14 mouse cellular contexts compared by ENCODE assay signal in the genomic region with DNA sequence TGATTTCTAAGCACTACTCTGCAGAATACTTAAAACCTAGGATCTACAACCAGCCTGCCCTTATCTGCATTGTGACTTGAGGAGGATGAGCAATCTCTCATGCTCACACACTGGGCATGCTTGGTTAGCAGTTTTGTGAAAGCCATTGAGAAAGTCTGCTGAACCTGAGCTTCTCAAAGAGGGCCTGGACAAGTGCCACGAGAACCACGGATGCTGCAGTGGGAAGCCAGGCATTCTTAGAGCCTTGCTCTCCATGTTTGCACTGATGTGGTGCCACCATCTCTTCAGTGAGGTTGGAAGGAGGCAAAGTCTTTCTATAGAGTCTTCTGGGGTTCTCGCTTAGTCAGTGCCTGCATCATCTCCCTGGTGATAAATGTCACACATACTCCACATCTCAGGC.
A peak's percentile ranks its signal among the peaks of the same experiment; 100 is the strongest.
DNase-seq lines count a peak whose midpoint lies in the region; ATAC-seq lines count a peak whose summit lies in the region.
"Had no signal": no experiment of that assay in that cellular context is flagged by ENCODE, and none has a peak within 500 bp of the region (broad histone marks: within the 10 kb centered on the region; RNA-seq: fewer than 3 reads in every experiment).

No protein-coding gene starts in this region.

- peak; percentile 31 to 32 for DNase-seq in left cerebral cortex, adult 18-20 months (ENCODE audit: low spot score in 2 of 2)
- DNase-seq in left cerebral cortex, adult 11 months (ENCODE audit: low spot score) = no peak
- DNase-seq in frontal cortex, postnatal 14 days (ENCODE audit: low spot score in 2 of 2) = peak; percentile 11 to 12
- peak; percentile 46 to 61 for DNase-seq in right cerebral cortex, postnatal 10 days (ENCODE audit: low spot score in 2 of 2)
- no peak for DNase-seq in urinary bladder, postnatal 4 days (ENCODE audit: low spot score in 2 of 2)
- no peak for DNase-seq in embryo, embryonic 10 days (ENCODE audit: low spot score)
- DNase-seq: adrenal gland, adult 2 months; adrenal gland, postnatal 25 days; cerebellum, adult 2 months; cerebellum, postnatal 10 days; gastrocnemius, postnatal 10 days; heart, adult 18-20 months had no signal

- ATAC-seq in megakaryocyte-erythroid progenitor cell, adult 5-6 weeks (replicated peaks; ENCODE audit: low FRiP score, low TSS enrichment, poor library complexity, severe bottlenecking) = no peak
- ATAC-seq: forebrain, embryonic 15.5 days had no signal

Comparison
In these comparisons a context has a peak if more than half of its experiments do, and no peak if none do; other contexts are left out.
1. DNase-seq: peak in left cerebral cortex, adult 18-20 months (2 of 2), frontal cortex, postnatal 14 days (2 of 2) and right cerebral cortex, postnatal 10 days (2 of 2); none in left cerebral cortex, adult 11 months (single experiment), urinary bladder, postnatal 4 days (0 of 2) and embryo, embryonic 10 days (single experiment).